Mouse (Mus musculus) MEL (cell line): ENCODE measurements at regions not wholly inside any gene's neighbourhood (a gene's known extent, or its start where the extent isn't known, plus 50 kb on each side); places are given as distances from the start of the nearest gene placed in this dataset.

Experiments used
- DNase-seq: peaks from one replicate; pipeline ENCODE4 v3.0.0; 2011; ENCODE audit warnings: low read depth, low spot score
- H3K27ac ChIP-seq: 2 replicates; pipeline ENCODE4 v1.5.1; 2012; ENCODE audit warnings: low read depth, mild to moderate bottlenecking, control low read depth, low read length, moderate library complexity; ENCODE audit not compliant: control insufficient read depth
- H3K27me3 ChIP-seq, 2 experiments: fragments of 150-350 bp in 1 of 2; sonication (generic) in 1 of 2; 2 replicates each; pipeline ENCODE4 v1.6.1; 2012; ENCODE audit warnings: low read length in 2 of 2, mild to moderate bottlenecking in 2 of 2, improper control_type of control experiment in 1 of 2, moderate library complexity in 1 of 2; ENCODE audit not compliant: insufficient read depth in 2 of 2, control insufficient read depth in 1 of 2
- H3K36me3 ChIP-seq, 2 experiments: 2 replicates each; pipeline ENCODE4 v1.6.1; 2012 to 2014; ENCODE audit warnings: low read length in 2 of 2, improper control_type of control experiment in 1 of 2, inconsistent platforms in 1 of 2, mild to moderate bottlenecking in 1 of 2; ENCODE audit not compliant: insufficient read depth in 2 of 2, control insufficient read depth in 1 of 2
- H3K4me1 ChIP-seq, 2 experiments: fragments of 150-350 bp in 1 of 2; sonication (generic) in 1 of 2; 2 replicates each; pipeline ENCODE4 v1.6.1; 2012; ENCODE audit warnings: low read length in 2 of 2, improper control_type of control experiment in 1 of 2, mild to moderate bottlenecking in 1 of 2; ENCODE audit not compliant: insufficient read depth in 2 of 2, control insufficient read depth in 1 of 2
- H3K4me3 ChIP-seq, 2 experiments: fragments of 150-350 bp in 1 of 2; sonication (generic) in 1 of 2; 2 replicates each; pipeline ENCODE4 v1.5.1; 2012; ENCODE audit warnings: low read depth in 2 of 2, low read length in 2 of 2, mild to moderate bottlenecking in 2 of 2, moderate library complexity in 2 of 2, control low read depth in 1 of 2, improper control_type of control experiment in 1 of 2; ENCODE audit not compliant: control insufficient read depth in 1 of 2, insufficient read depth in 1 of 2
- H3K79me2 ChIP-seq: 2 replicates; pipeline ENCODE4 v1.6.1; 2012; ENCODE audit warnings: mild to moderate bottlenecking, low read length, moderate library complexity; ENCODE audit not compliant: control insufficient read depth, poor library complexity, insufficient read depth
- H3K9ac ChIP-seq: 2 replicates; pipeline ENCODE4 v1.6.1; 2012; ENCODE audit warnings: low read depth, mild to moderate bottlenecking, control low read depth, low read length, moderate library complexity; ENCODE audit not compliant: control insufficient read depth, poor library complexity, severe bottlenecking
- H3K9me3 ChIP-seq: fragments of 150-350 bp; sonication (generic); replicated peaks from 2 replicates; pipeline ENCODE4 v1.6.1; 2012; ENCODE audit warnings: mild to moderate bottlenecking, low read length, improper control_type of control experiment, moderate library complexity; ENCODE audit not compliant: insufficient read depth
- CHD1 ChIP-seq: IDR thresholded peaks from 2 replicates; pipeline ENCODE4 v1.6.1; 2012; ENCODE audit warnings: low read depth, mild to moderate bottlenecking, inconsistent platforms, low read length, improper control_type of control experiment
- CHD2 ChIP-seq: IDR thresholded peaks from 2 replicates; pipeline ENCODE4 v1.6.1; 2011; ENCODE audit warnings: low read length, improper control_type of control experiment
- CTCF ChIP-seq, 3 experiments: IDR thresholded peaks in 2 of 3; conservative IDR thresholded peaks in 1 of 3; 2 replicates each; pipeline ENCODE4 v1.5.1; 2011 to 2012; ENCODE audit warnings: low read length in 3 of 3, low read depth in 2 of 3, mild to moderate bottlenecking in 2 of 3, improper control_type of control experiment in 1 of 3, inconsistent platforms in 1 of 3, mixed read lengths in 1 of 3, moderate library complexity in 1 of 3; ENCODE audit not compliant: control insufficient read depth in 1 of 3, insufficient read depth in 1 of 3, poor library complexity in 1 of 3, severe bottlenecking in 1 of 3
- ELF1 ChIP-seq: IDR thresholded peaks from 2 replicates; pipeline ENCODE4 v1.6.1; 2014; ENCODE audit warnings: low read depth, mild to moderate bottlenecking, inconsistent platforms, low read length, improper control_type of control experiment, moderate library complexity
- ETS1 ChIP-seq: IDR thresholded peaks from 2 replicates; pipeline ENCODE4 v1.6.1; 2012; ENCODE audit warnings: low read depth, mild to moderate bottlenecking, inconsistent platforms, low read length, improper control_type of control experiment, moderate library complexity
- GABPA ChIP-seq: IDR thresholded peaks from 2 replicates; pipeline ENCODE4 v1.6.1; 2012; ENCODE audit warnings: low read depth, mild to moderate bottlenecking, inconsistent platforms, low read length, improper control_type of control experiment, moderate library complexity
- GATA1 ChIP-seq: IDR thresholded peaks from 2 replicates; pipeline ENCODE4 v1.6.1; 2011; ENCODE audit warnings: low read depth, low read length, improper control_type of control experiment
- JUND ChIP-seq: IDR thresholded peaks from 2 replicates; pipeline ENCODE4 v1.6.1; 2011; ENCODE audit warnings: low read depth, mild to moderate bottlenecking, improper control_type of control experiment, low read length
- KAT2A ChIP-seq: conservative IDR thresholded peaks from 2 replicates; pipeline ENCODE4 v1.6.1; 2012; ENCODE audit warnings: low read depth, low read length, improper control_type of control experiment, inconsistent platforms
- MAX ChIP-seq: IDR thresholded peaks from 2 replicates; pipeline ENCODE4 v1.6.1; 2011; ENCODE audit warnings: low read length, improper control_type of control experiment
- MAZ ChIP-seq: IDR thresholded peaks from 2 replicates; pipeline ENCODE4 v1.6.1; 2012; ENCODE audit warnings: low read depth, mild to moderate bottlenecking, inconsistent platforms, low read length, improper control_type of control experiment
- MEF2A ChIP-seq: IDR thresholded peaks from 2 replicates; pipeline ENCODE4 v1.6.1; 2014; ENCODE audit warnings: low read depth, mild to moderate bottlenecking, inconsistent platforms, low read length, improper control_type of control experiment; ENCODE audit not compliant: poor library complexity, insufficient replicate concordance, severe bottlenecking; ENCODE audit errors: extremely low read depth
- MXI1 ChIP-seq: IDR thresholded peaks from 2 replicates; pipeline ENCODE4 v1.6.1; 2011; ENCODE audit warnings: mild to moderate bottlenecking, low read depth, low read length, improper control_type of control experiment
- MYC ChIP-seq: IDR thresholded peaks from 2 replicates; pipeline ENCODE4 v1.6.1; 2011; ENCODE audit warnings: low read depth, mild to moderate bottlenecking, low read length, improper control_type of control experiment, moderate library complexity
- NELFE ChIP-seq: IDR thresholded peaks from 2 replicates; pipeline ENCODE4 v1.6.1; 2011; ENCODE audit warnings: low read depth, low read length, improper control_type of control experiment
- NRF1 ChIP-seq: IDR thresholded peaks from 2 replicates; pipeline ENCODE4 v1.6.1; 2014; ENCODE audit warnings: low read depth, mild to moderate bottlenecking, inconsistent platforms, low read length, improper control_type of control experiment, moderate library complexity; ENCODE audit not compliant: poor library complexity, insufficient read depth, severe bottlenecking
- POLR2A ChIP-seq, 2 experiments: IDR thresholded peaks; 2 replicates each; pipeline ENCODE4 v1.6.1; 2011 to 2012; ENCODE audit warnings: low read length in 2 of 2, mild to moderate bottlenecking in 2 of 2, control low read depth in 1 of 2, improper control_type of control experiment in 1 of 2, low read depth in 1 of 2, moderate library complexity in 1 of 2; ENCODE audit not compliant: control insufficient read depth in 1 of 2, insufficient read depth in 1 of 2, poor library complexity in 1 of 2
- POLR2AphosphoS2 ChIP-seq: IDR thresholded peaks from 2 replicates; pipeline ENCODE4 v1.6.1; 2011; ENCODE audit warnings: low read length, improper control_type of control experiment
- POLR2AphosphoS5 ChIP-seq: IDR thresholded peaks from 2 replicates; pipeline ENCODE4 v1.6.1; 2012; ENCODE audit warnings: low read depth, borderline replicate concordance, mild to moderate bottlenecking, inconsistent platforms, low read length, moderate library complexity, mixed read lengths
- SIN3A ChIP-seq: IDR thresholded peaks from 2 replicates; pipeline ENCODE4 v1.6.1; 2012; ENCODE audit warnings: low read length, improper control_type of control experiment, inconsistent platforms
- SMC3 ChIP-seq: IDR thresholded peaks from 2 replicates; pipeline ENCODE4 v1.6.1; 2011; ENCODE audit warnings: low read depth, low read length, improper control_type of control experiment
- TAL1 ChIP-seq: IDR thresholded peaks from 2 replicates; pipeline ENCODE4 v1.6.1; 2012; ENCODE audit warnings: mild to moderate bottlenecking, inconsistent platforms, low read length, moderate library complexity, mixed read lengths
- TBP ChIP-seq: IDR thresholded peaks from 2 replicates; pipeline ENCODE4 v1.8.0; 2011; ENCODE audit warnings: low read depth, low read length, improper control_type of control experiment
- TCF12 ChIP-seq: IDR thresholded peaks from 2 replicates; pipeline ENCODE4 v1.6.1; 2014; ENCODE audit warnings: low read depth, mild to moderate bottlenecking, inconsistent platforms, low read length, improper control_type of control experiment, moderate library complexity
- UBTF ChIP-seq: IDR thresholded peaks from 2 replicates; pipeline ENCODE4 v1.6.1; 2012; ENCODE audit warnings: low read depth, mild to moderate bottlenecking, inconsistent platforms, low read length, improper control_type of control experiment, moderate library complexity, borderline replicate concordance; ENCODE audit not compliant: insufficient read depth
- USF1 ChIP-seq: IDR thresholded peaks from 2 replicates; pipeline ENCODE4 v1.6.1; 2014; ENCODE audit warnings: low read depth, mild to moderate bottlenecking, inconsistent platforms, low read length, improper control_type of control experiment, moderate library complexity
- ZC3H11A ChIP-seq: IDR thresholded peaks from 2 replicates; pipeline ENCODE4 v1.6.1; 2012; ENCODE audit warnings: low read depth, mild to moderate bottlenecking, inconsistent platforms, low read length, improper control_type of control experiment
- ZMIZ1 ChIP-seq: IDR thresholded peaks from 2 replicates; pipeline ENCODE4 v1.6.1; 2012; ENCODE audit warnings: low read depth, mild to moderate bottlenecking, inconsistent platforms, low read length, improper control_type of control experiment, moderate library complexity
- ZNF384 ChIP-seq: IDR thresholded peaks from 2 replicates; pipeline ENCODE4 v1.6.1; 2012; ENCODE audit warnings: low read depth, mild to moderate bottlenecking, inconsistent platforms, low read length, improper control_type of control experiment

GRCm38 (mm10) chr12:26903073-26903893, 434.3 kb downstream of the Cmpk2 start:
- TF ChIP-seq ETS1 = no peak
- no peak for TF ChIP-seq SIN3A
- TF ChIP-seq ZMIZ1 = no peak
- TF ChIP-seq TCF12 = no peak
- no peak for TF ChIP-seq MXI1
- no peak for TF ChIP-seq ZNF384
- TF ChIP-seq CHD1 = no peak
- no peak for TF ChIP-seq MYC
- TF ChIP-seq NRF1 = no peak
- TF ChIP-seq MAZ = no peak
- TF ChIP-seq TAL1 = no peak
- no peak for TF ChIP-seq ZC3H11A
- no peak for TF ChIP-seq MAX
- no peak for TF ChIP-seq POLR2AphosphoS5
- no peak for TF ChIP-seq SMC3
- no peak for TF ChIP-seq UBTF
- TF ChIP-seq POLR2AphosphoS2 = no peak
- Histone ChIP-seq H3K36me3 (no peaks in the 10 kb centered on the region), H3K9me3 (no peaks in the 10 kb centered on the region), H3K27ac (no peak overlapping the region), H3K79me2 (no peaks in the 10 kb centered on the region), H3K4me1 (no peaks in the 10 kb centered on the region), H3K4me3 (no peak overlapping the region), H3K9ac (no peak overlapping the region), H3K27me3 (no peaks in the 10 kb centered on the region)
- DNase-seq = no peak

- Histone ChIP-seq H3K4me3 (no peak overlapping the region), H3K27me3 (no peaks in the 10 kb centered on the region), H3K9ac (no peak overlapping the region), H3K36me3 (no peaks in the 10 kb centered on the region), H3K4me1 (no peaks in the 10 kb centered on the region), H3K79me2 (no peaks in the 10 kb centered on the region), H3K9me3 (no peaks in the 10 kb centered on the region), H3K27ac (no peak overlapping the region)
- DNase-seq = no peak
- TF ChIP-seq KAT2A (no peak), NELFE (no peak), SMC3 (no peak), GABPA (no peak), GATA1 (no peak), CHD2 (no peak), TBP (no peak), MEF2A (no peak), POLR2A (IDR thresholded peaks at IDR 0.05; ENCODE audit: control insufficient read depth in 1 of 2, insufficient read depth in 1 of 2, low read depth in 1 of 2, low read length in 2 of 2, poor library complexity in 1 of 2) (no peak), ZC3H11A (no peak), CTCF (IDR thresholded peaks at IDR 0.05 in 2 of 3, conservative IDR thresholded peaks at IDR 0.05 in 1 of 3; ENCODE audit: control insufficient read depth in 1 of 3, insufficient read depth in 1 of 3, low read depth in 2 of 3, low read length in 3 of 3, poor library complexity in 1 of 3, severe bottlenecking in 1 of 3) (no peak), CHD1 (no peak), UBTF (no peak), JUND (no peak), ELF1 (no peak), USF1 (no peak), MAZ (no peak), ZMIZ1 (no peak)
These were observed 422.2 kb downstream of the Cmpk2 start for GRCm38 (mm10) chr12:26891190-26891589.
